In the genomic region with DNA sequence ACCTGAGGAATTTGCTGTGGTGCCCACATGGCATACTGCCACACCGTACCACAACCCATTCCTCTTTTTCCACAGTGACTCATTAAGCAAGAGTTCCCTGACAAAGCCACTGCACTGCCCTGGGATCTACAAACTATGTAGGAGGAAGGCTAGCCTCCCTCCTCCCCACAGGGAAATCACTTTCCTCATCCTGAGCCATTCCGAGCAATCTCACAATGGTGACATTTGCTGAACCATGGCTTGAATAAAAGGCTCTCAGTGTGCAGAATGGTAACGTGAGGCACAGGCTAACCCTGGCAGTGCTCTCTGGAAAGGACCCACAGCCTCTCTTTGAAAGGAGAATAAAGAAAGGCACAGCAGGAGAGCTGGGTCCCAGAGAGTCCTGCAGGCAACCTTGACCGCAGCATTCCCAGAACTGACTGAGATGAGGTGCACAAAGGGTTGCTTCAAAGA, we compare ENCODE assay signal across 8 mouse cellular contexts. TPM values are rescaled to one million over a fixed set of nuclear protein-coding genes. Genes with fewer than 3 reads are reported as not detected.
A peak's percentile ranks its signal among the peaks of the same experiment; 100 is the strongest.
DNase-seq lines count a peak whose midpoint lies in the region; ATAC-seq lines count a peak whose summit lies in the region.

No protein-coding gene starts in this region.

- H3K9me3 ChIP-seq in heart, embryonic 14.5 days (ENCODE audit: control insufficient read depth, low read length): no peaks in the 10 kb centered on the region
- H3K9me3 ChIP-seq in midbrain, embryonic 11.5 days (ENCODE audit: control insufficient read depth, low read length): no peaks in the 10 kb centered on the region

- H3K4me3 ChIP-seq in heart, embryonic 14.5 days (ENCODE audit: control insufficient read depth in 1 of 2, insufficient read depth in 1 of 2, low read depth in 1 of 2, low read length in 2 of 2): no peak overlapping the region
- no peak overlapping the region for H3K4me3 ChIP-seq in midbrain, embryonic 11.5 days (ENCODE audit: low read depth, low read length)

- H3K4me1 ChIP-seq in heart, embryonic 14.5 days (ENCODE audit: control insufficient read depth in 2 of 2, insufficient read depth in 2 of 2, low read length in 2 of 2): peaks cover 9 to 13% of the 10 kb centered on the region in 2 experiments
- peaks cover 23% of the 10 kb centered on the region for H3K4me1 ChIP-seq in midbrain, embryonic 11.5 days (ENCODE audit: control insufficient read depth, insufficient read depth, low read length)

- intact Hi-C loops in heart, postnatal 25 days (cut with DNase I): loop anchor here (5.0 kb wide), 1 partner anchor 185 kb away; no protein-coding TSS in a partner anchor

- no peaks in the 10 kb centered on the region for H3K27me3 ChIP-seq in heart, embryonic 14.5 days (ENCODE audit: control insufficient read depth, insufficient read depth, low read length)
- H3K27me3 ChIP-seq in midbrain, embryonic 11.5 days (ENCODE audit: control insufficient read depth, insufficient read depth, low read length): no peaks in the 10 kb centered on the region

- H3K9ac ChIP-seq in heart, embryonic 14.5 days (ENCODE audit: low read length): no peak overlapping the region
- H3K9ac ChIP-seq in midbrain, embryonic 11.5 days (ENCODE audit: low read length): peak overlapping the region; percentile 98

- H3K27ac ChIP-seq in heart, embryonic 14.5 days (replicated peaks in 1 of 2; ENCODE audit: control insufficient read depth in 1 of 2, insufficient read depth in 1 of 2, low read depth in 2 of 2, low read length in 2 of 2): peak overlapping the region; percentile 98 to 99
- H3K27ac ChIP-seq in midbrain, embryonic 11.5 days (ENCODE audit: low read depth, low read length): peak overlapping the region; percentile 84

- H3K36me3 ChIP-seq in heart, embryonic 14.5 days (ENCODE audit: control insufficient read depth, insufficient read depth, low read length): peaks cover 17% of the 10 kb centered on the region
- H3K36me3 ChIP-seq in midbrain, embryonic 11.5 days (ENCODE audit: control insufficient read depth, insufficient read depth, low read length): peaks cover 2% of the 10 kb centered on the region

- WGBS in heart, embryonic 14.5 days: 30% methylated on average over 4 of the region's 4 CpGs
- 2% methylated on average over 4 of the region's 4 CpGs for WGBS in midbrain, embryonic 11.5 days

- peak overlapping the region; percentile 66 for H3K4me2 ChIP-seq in heart, embryonic 14.5 days (ENCODE audit: low read length)
- peak overlapping the region; percentile 65 for H3K4me2 ChIP-seq in midbrain, embryonic 11.5 days

- no peak for ATAC-seq in heart, embryonic 14.5 days (ENCODE audit: insufficient number of reproducible peaks, insufficient read depth, low FRiP score, low read depth)
- ATAC-seq in midbrain, embryonic 11.5 days (ENCODE audit: low FRiP score): peak; percentile 1; the same call in 1 of the 2 replicates

- DNase-seq in heart, adult 11 months: peak; percentile 93
- no peak for DNase-seq in heart, postnatal 25 days (ENCODE audit: low spot score)
- DNase-seq in R1 (ENCODE audit: low read depth, low spot score): peak; percentile 87
- DNase-seq in midbrain, embryonic 11.5 days (ENCODE audit: low spot score, missing footprints): peak; percentile 91
- DNase-seq in thymus, postnatal 25 days: no peak
- no peak for DNase-seq in right cerebral cortex, adult 2 months (ENCODE audit: low spot score in 2 of 2)
- no peak for DNase-seq in cerebellum, postnatal 36 days

RNA-seq across cellular contexts. Expression of a gene that starts 1.6 kb away (rescaled TPM):
- total RNA-seq in heart, postnatal 25 days (2021): 100 to 1,000 TPM; 334 to 431 TPM
- polyA plus RNA-seq in heart, embryonic 14.5 days (2014; fragmentation: Nextera tagmentation; extraction: Ambion mirVana): 998 and 1,081 TPM in 2 replicates
- polyA plus RNA-seq in midbrain, embryonic 11.5 days (2014; fragmentation: Nextera tagmentation; extraction: Ambion mirVana): 1,500 and 1,513 TPM in 2 replicates

RNA-seq across cellular contexts. Expression of a gene that starts 27.7 kb away (rescaled TPM):
- 1 to 10 TPM; 6.8 to 8.6 TPM for total RNA-seq in heart, postnatal 25 days (2021)
- polyA plus RNA-seq in heart, embryonic 14.5 days (2014; fragmentation: Nextera tagmentation; extraction: Ambion mirVana): 10.0 and 11.8 TPM in 2 replicates
- polyA plus RNA-seq in midbrain, embryonic 11.5 days (2014; fragmentation: Nextera tagmentation; extraction: Ambion mirVana): 9.6 and 12.7 TPM in 2 replicates

Comparison
In these comparisons a context has a peak if more than half of its experiments do, and no peak if none do; other contexts are left out.
1. DNase-seq: peak in heart, adult 11 months (single experiment), R1 (single experiment) and midbrain, embryonic 11.5 days (single experiment); none in heart, postnatal 25 days (single experiment), thymus, postnatal 25 days (single experiment), right cerebral cortex, adult 2 months (0 of 2) and cerebellum, postnatal 36 days (0 of 2).